Mouse (Mus musculus): ENCODE measurements around the gene Pink1. TPM values are rescaled to one million over a fixed set of nuclear protein-coding genes. Genes with fewer than 3 reads are reported as not detected.

Pink1 gene
- 19.2 TPM for polyA plus RNA-seq (2017; shearing (Covaris generic))

DNA sequence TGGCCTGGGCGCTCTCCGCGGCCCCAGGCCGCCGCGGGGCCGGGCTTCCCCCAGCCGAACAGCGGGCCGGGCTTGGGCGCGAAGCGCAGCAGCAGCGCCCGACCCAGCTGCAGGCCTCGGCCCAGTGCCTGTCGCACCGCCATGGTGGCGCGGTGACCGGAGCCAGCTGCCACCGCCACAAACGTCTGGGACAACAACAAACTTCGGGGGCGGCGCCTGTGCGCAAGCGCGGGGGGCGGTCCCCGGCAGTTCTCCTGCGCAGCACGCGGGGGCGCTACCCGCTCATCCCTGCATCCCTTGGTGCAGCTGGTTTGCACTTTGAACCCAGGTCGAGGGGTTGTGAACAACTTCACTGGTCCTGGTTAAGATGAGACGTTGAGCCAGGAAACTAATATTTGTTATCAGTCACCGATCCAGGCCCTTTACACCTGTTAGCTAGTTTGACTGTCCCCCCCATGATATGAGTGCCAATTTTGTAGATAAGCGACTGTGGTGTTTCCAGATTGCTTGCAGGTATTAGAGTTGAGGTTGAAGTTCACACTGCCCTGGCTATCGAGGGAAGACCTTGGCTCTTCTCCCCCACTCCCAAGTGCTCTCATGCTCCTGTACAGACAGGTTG is at the start of gene Pink1:
TSS of gene Pink1 (minus strand) at position 231 of the 619 bp plus-strand sequence.

DNA sequence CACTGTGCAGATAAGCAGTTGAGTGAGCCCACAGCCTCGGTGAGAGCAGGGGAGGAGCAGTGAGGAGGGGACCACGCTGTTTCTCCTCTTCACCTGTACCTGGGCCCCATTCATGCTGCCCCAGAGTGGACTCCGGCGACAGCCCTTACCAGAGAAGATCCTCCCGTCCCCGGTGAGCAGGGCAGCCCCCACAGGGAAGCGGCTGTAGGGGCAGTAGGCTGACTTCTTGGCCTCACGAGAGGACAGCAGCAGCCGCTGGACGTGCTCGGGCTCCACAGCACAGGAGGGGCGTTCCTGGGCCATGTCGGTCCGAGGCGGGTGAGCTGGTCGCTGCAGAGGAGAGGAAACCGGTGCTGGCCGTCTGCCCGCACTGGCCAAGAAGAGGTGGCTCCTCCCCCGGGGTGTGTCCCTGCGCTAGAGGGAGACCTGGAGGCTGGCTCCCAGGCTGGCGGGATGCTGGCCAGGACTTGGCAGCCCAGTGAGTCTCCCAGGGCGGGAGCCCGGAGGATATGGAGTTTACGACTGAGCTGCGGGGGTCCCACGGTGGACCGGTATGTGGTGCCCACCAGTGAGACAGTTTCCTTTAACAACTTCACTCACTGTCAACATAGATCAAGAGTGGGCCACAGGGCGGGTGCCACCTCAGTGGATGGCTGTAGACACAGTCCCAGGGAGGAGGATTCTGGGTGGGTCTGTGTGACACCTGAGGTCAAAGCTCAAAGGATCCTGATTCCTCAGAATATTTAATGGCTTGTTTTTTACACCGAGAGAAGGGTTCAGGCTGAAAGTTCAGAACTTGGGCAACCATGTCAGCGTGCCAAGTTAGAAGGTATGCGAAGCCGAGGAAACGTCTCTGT is 41.8 kb upstream of the Pink1 start, which contains the start of gene Cda:
TSS of gene Cda (minus strand) at position 352 of the 857 bp plus-strand sequence.

DNA sequence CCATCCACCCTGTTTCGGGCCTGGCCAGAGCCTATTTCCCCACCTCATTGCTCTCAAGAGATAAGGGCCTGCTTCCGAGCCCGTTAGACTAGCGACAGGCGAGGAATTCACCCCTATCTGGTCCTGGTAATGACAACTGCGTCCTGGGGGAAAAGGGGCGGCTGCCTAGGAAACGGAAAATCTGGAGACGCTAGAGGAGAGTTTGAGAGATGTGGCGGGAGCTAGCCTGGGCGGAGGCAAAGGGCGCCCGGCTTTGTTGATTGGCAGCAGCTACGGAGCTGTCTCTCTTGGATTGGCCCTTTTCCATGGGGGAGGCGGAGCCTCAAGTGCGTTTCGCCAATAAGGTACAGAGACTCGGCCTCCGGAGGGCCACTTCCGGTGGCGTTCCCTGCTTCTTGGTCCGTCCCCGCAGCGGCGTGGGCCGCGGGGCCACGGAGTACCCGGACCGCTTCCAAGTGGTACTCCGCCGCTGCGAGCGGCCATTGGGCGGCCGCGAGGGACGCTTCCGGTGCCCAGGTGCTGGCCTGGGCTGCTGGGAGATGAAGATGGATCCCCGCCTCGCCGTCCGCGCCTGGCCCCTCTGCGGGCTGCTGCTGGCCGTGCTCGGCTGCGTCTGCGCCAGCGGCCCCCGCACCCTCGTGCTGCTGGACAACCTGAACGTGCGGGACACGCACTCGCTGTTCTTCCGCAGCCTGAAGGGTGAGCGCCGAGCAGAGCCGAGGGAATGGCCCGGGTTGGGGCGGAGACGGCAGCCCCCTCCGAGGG is 21.6 kb downstream of the Pink1 start, which contains the start of gene Ddost:
TSS of gene Ddost (plus strand) at position 391 of the 765 bp plus-strand sequence.

Other genes with a start within 250 kb of the Pink1 start
- 206 TPM for gene Hp1bp3, start 110.0 kb downstream of the Pink1 start, polyA plus RNA-seq (2017; shearing (Covaris generic))
- gene Sh2d5, start 75.9 kb downstream of the Pink1 start, polyA plus RNA-seq (2017; shearing (Covaris generic)) = not detected
- not detected for gene Kif17, start 75.9 kb downstream of the Pink1 start, polyA plus RNA-seq (2017; shearing (Covaris generic))
- 130 TPM for gene Ddost, start 21.6 kb downstream of the Pink1 start, polyA plus RNA-seq (2017; shearing (Covaris generic))
- gene Cda, start 41.7 kb upstream of the Pink1 start, polyA plus RNA-seq (2017; shearing (Covaris generic)) = not detected
- not detected for gene Fam43b, start 70.2 kb upstream of the Pink1 start, polyA plus RNA-seq (2017; shearing (Covaris generic))
- gene Mul1, start 108.4 kb upstream of the Pink1 start, polyA plus RNA-seq (2017; shearing (Covaris generic)) = 13.9 TPM
- gene Camk2n1, start 128.0 kb upstream of the Pink1 start, polyA plus RNA-seq (2017; shearing (Covaris generic)) = 0.44 TPM